Mouse (Mus musculus) frontal cortex, postnatal 10 days (tissue): Measurements from ENCODE around the gene Zfp46.

Experiments used
- DNase-seq, 2 experiments: peaks; one replicate each; pipeline ENCODE4 v3.0.0; 2022; ENCODE audit warnings: low spot score in 2 of 2, mixed read lengths in 1 of 2

Zfp46 gene

DNA sequence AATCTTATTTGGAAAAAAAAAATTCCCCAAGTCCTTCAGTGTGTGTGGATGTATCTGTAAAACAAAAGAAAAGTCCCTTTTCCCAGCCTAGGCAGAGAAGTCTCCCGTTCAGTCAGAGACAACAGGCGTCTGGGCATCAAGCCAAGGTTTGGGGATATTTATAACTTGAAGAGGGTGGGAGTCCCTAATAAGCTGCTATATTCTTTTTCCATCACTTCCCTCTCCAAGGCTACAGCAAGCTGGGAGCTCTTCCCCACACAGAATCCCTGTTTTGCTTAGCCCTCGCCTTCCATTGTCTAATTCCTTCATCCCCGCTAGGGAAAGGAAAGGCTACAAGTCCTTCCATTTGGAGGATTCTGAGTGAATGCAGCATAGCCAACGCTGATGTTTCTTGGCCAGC, at the start of gene Zfp46:
TSS of gene Zfp46 (plus strand) at position 229 of the 400 bp plus-strand sequence.
- DNase-seq = peak; percentile 76 to 81

- DNase-seq = no peak
Observed at GRCm38 (mm10) chr4:136238669-136239068, 45.8 kb upstream of the Zfp46 start.

DNA sequence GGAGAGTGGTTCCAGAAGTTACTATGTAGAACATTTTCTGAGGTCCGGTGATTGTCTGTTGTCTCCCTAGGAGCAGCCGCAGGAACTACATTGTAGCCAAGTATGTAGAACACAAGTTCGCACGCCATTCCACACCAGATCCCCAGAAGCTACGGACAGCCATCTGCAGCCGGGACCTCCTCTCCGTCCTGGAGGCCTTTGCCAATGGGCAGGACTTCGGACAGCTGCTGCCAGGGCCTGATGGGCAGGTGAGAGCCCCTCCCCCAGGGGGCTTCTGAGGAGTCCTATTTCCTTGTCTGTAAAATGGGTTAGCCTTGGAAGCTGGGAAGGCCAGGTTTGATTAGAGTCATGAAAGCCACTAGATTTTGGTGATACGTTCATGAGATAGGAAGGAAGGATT, 45.4 kb upstream of the Zfp46 start:
- no peak for DNase-seq

- peak; percentile 74 to 81 for DNase-seq
Observed at GRCm38 (mm10) chr4:136239622-136240021, 44.9 kb upstream of the Zfp46 start.

- no peak for DNase-seq
Observed at GRCm38 (mm10) chr4:136240123-136240522, 44.4 kb upstream of the Zfp46 start.

GRCm38 (mm10) chr4:136240955-136241354, 43.5 kb upstream of the Zfp46 start:
- DNase-seq = no peak

DNA sequence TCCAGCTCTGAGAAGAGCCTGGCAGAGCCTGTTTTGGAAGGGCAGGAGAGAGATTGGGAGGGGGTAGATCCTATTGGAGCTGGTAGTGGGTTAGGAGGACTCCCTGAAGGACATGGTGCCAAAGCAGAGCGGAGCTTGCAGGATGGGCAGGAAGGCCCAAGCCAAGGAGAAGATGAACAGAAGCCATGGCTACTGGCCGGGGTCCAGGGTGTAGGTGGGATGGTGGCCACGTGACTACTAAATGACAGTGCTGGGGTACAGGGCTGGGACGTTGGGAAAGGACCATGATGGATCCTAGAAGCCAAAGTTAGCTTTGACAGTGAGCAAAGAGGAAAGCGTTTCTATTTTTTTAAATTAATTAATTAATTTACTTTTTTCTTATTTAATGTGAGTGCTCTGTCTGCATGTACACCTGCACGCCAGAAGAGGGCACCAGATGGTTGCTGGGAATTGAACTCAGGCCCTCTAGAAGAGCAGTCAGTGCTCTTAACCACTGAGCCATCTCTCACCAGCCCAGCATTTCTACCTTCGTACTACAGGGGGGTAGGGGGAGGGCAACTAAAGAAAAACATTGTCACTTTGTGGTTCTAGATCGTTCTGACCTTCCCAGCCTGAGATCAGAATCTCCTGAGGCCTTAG, 42.3 kb upstream of the Zfp46 start:
- DNase-seq = no peak

GRCm38 (mm10) chr4:136242728-136243127, 41.8 kb upstream of the Zfp46 start:
- no peak for DNase-seq

DNA sequence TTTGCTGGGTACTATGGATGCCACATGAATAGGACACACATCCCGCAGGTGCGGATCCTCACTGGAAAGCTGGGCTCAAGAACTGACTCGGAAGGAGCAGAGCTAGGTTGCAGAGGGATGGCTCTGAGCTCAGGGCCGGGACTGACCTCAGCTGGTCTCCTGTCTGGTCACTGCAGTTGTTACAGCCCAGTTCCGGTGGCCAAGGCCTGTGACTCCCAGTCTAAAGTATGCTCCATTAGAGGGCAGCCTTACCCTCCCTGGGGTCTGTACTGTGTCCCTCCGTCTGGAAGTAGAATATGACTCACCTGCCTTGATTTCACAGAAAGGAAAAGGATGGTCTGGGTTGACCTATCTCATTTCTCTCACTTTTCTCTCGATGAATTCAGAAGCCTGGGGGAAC, 40.3 kb upstream of the Zfp46 start:
- no peak for DNase-seq

GRCm38 (mm10) chr4:136245681-136246080, 38.8 kb upstream of the Zfp46 start:
- no peak for DNase-seq

DNA sequence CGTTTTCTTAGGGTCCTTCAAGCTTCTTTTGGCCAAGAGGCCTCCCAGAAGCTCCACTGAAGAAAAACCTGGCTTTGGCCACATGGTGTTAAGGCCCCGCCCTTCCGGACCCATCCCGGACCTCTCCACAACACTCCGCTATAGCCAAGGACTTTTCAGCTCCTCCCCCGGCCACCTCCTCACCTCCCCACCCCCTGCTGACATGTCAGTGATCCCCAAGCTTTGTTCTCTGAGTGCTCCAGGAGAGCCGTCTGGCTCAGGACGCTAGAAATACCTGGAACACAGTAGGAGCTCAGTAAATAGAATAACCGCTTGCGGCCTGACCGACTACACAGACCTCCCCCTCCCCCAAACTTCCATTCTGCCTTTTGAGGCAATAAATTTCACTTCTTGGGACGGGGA, 37.9 kb upstream of the Zfp46 start:
- DNase-seq = no peak

DNA sequence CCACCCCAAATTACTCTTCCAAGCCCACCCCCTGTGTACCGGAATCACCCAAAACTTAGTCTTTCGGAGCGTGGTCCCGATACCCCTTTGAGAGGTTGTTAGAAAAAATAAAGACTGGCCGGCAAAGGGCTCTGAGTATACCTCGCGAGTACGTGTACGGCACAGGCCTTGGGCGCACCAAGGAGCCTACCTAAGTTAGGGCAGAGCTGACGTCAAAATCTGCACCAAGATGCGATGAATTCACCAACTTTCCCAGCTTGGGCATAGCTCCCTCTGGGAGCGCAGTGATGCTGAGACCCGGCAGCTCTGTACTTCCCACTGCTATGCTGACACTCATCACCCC, 37.1 kb upstream of the Zfp46 start:
- no peak for DNase-seq

DNA sequence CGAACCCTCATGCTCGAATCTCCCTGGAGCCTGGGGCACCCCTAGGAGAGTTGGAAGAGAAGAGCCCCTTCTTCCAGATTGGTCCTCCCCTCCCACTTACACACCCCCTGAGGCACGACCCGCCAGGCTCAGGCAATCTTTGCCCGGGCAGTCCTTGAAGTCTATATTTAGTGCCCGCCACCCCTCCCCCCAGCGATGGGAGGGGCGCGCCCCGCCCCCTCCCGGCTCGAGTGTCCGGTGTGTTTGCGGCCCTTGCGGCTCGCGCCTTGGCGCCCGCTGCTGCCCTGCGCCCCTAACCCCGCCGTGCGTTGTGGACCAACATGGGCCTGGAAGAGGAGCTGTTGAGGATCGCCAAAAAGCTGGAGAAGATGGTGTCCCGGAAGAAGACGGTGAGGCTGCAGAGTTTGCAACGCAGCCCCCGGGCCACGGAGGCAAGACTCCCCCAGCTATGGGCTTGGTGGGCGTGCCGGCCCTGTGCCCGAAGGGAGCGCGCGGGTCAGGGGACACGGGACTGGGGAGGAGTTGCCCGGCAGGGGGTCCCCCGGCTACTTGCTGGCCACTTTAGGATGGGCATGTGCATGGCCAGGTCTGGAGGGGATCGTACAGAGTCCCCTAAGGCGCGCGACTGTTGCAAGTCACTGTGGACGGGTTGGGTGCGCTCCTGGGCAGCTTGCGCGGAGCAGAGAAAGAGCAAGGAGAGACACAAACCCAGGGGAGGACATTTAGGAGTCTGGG, 36.6 kb upstream of the Zfp46 start, which contains the start of gene Tcea3:
TSS of gene Tcea3 (plus strand) at position 1 of the 735 bp plus-strand sequence.
- no peak for DNase-seq

DNA sequence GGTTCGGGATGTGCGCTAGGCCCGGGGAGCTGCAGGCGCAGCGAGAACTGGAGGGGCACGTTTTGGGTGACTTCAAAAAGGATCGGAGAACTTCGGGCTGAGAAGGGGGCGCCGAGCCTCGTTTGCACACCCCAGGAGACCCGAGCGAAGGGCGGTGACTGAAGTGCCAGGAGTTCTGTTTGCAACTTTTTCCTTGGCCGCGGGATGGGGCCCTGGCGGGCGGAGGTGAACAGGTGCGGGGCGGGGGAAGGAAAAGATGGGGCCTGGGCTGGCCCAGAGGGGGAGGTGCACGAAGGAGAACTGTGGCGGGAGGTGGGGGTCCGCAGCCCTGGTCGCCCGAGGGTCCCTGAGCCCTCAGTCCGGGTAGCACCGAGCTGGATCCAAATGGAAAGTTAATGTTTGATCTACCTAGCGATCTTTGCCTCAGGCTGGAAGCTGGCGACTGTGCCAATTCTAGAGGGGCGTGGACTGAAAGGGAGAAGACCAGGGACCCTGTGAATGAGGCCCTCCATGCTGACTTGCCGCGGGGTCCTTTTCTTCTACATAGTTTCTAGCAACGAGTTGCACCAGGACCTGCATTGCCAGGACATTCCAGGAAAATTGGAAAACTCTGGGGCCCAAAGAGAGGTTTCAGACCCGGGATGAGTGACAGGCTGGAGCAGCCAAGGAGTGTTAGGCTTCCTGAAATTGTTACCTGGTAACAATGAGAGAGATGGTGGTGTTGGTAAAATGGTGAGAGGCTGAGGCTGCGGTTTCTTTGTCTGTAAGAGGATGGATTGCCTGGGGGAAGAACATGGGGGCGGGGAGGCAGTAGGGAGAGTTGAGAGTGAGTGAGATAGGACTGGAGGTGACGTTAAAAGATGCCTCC, 35.8 kb upstream of the Zfp46 start:
- DNase-seq = no peak

GRCm38 (mm10) chr4:136249332-136249647, 35.2 kb upstream of the Zfp46 start:
- no peak for DNase-seq

GRCm38 (mm10) chr4:136249780-136250179, 34.7 kb upstream of the Zfp46 start:
- DNase-seq = no peak

- DNase-seq = no peak
Observed at GRCm38 (mm10) chr4:136255919-136256318, 28.6 kb upstream of the Zfp46 start.

GRCm38 (mm10) chr4:136256696-136257095, 27.8 kb upstream of the Zfp46 start:
- DNase-seq = no peak

- DNase-seq = no peak
Observed at GRCm38 (mm10) chr4:136259916-136260315, 24.6 kb upstream of the Zfp46 start.

DNA sequence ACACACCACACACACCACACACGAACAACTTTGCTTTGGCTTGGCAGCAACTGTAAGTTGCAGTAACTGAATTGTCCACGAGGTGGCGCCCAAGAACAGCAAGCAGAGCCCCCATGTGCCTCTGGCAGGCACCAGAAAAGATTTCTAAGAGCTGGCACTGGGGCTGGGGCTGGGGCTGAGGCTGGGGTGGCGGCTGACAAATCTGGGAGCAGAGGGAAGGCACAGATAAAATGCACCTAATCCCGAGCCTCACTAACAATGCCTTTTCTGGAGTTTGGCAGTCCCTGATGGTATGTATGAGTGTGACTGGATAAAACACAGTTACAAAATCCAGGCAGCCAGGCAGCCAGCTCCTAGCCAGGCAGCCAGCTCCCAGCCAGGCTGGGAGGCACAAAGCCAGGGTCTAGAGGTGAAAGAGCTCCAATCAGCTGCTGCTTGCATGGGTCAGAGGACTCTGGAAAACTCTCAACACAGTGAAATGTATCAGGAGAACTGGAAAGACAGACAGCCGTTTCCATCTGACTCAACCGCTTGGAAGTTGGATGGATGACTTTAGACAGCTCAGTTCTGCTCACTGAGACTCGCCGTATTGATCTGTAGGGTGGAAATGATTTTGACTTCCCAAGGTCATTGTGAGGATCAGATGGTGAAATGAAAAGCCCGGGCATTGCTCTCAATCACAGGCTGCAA, 23.8 kb upstream of the Zfp46 start:
- peak in 1 of 2 experiments; percentile 74 for DNase-seq

DNA sequence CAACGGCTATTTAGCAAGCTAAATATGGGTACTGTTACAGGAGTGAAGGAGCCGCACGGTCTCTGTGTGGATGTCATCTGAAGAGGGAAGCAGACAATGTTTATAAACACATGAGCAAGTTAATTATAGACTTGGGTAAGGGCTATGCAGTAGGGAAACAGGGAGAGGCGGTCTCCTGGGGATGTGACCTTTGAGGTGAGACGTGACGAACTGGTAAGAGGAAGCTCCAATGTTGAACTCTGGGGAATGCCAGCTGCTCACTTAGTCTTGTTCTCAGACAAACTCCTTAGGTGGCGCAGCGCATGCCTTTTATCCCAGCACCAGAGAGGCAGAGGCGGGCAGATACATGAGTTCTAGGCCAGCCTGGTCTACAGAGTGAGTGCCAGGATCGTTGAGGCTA, 22.6 kb upstream of the Zfp46 start:
- no peak for DNase-seq

DNA sequence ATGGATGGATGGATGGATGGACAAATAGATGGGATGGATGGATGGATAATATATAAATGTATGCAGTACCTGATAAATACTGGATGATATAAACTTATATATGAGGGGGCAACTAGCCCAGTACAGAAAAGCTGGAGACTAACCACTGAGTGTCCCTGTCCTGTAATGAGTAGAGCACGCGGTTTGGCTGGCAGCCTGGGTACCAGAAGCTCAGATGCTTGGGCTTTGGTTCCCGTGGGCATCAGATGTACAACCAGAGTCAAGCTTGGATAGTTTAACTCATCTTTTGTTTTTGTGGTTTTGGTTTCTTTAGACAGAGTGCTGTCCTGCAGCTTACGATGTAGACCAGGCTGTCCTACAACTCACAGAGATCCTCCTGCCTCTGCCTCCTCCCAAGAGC, 20.9 kb upstream of the Zfp46 start:
- no peak for DNase-seq
